Mouse (Mus musculus) midbrain, embryonic 14.5 days (tissue): Measurements from ENCODE around the gene Tmprss11a. TPM values are rescaled to one million over a fixed set of nuclear protein-coding genes. Genes with fewer than 3 reads are reported as not detected.
A peak's percentile ranks its signal among the peaks of the same experiment; 100 is the strongest.

Source experiments
- ATAC-seq: fragments of 200-750 bp; cut with Nextera tagmentation; 2 replicates; pipeline ENCODE4 v1.8.0; 2017; ENCODE audit warnings: moderate number of reproducible peaks, moderate library complexity; ENCODE audit not compliant: low FRiP score, low TSS enrichment
- DNase-seq: peaks from one replicate; pipeline ENCODE4 v3.0.0-alpha.2; 2015
- H3K27ac ChIP-seq: fragments of 300-500 bp; sonication (generic); replicated peaks from 2 replicates; pipeline ENCODE4 v1.5.1; 2014; ENCODE audit warnings: mild to moderate bottlenecking, low read depth, low read length, moderate library complexity
- H3K27me3 ChIP-seq: fragments of 300-500 bp; sonication (generic); 2 replicates; pipeline ENCODE4 v1.6.1; 2014; ENCODE audit warnings: low read length, control low read depth, mixed read lengths; ENCODE audit not compliant: control insufficient read depth, insufficient read depth
- H3K36me3 ChIP-seq: fragments of 300-500 bp; sonication (generic); 2 replicates; pipeline ENCODE4 v1.6.1; 2014; ENCODE audit warnings: low read length, control low read depth; ENCODE audit not compliant: control insufficient read depth, insufficient read depth
- H3K4me1 ChIP-seq: fragments of 300-500 bp; sonication (generic); 2 replicates; pipeline ENCODE4 v1.6.1; 2014; ENCODE audit warnings: mild to moderate bottlenecking, antibody characterized with exemption, low read length, control low read depth; ENCODE audit not compliant: control insufficient read depth, insufficient read depth
- H3K4me2 ChIP-seq: fragments of 300-500 bp; sonication (generic); 2 replicates; pipeline ENCODE4 v1.6.1; 2014; ENCODE audit warnings: mild to moderate bottlenecking, low read length, moderate library complexity
- H3K4me3 ChIP-seq: fragments of 300-500 bp; sonication (generic); replicated peaks from 2 replicates; pipeline ENCODE4 v1.5.1; 2014; ENCODE audit warnings: low read depth, low read length
- H3K9ac ChIP-seq: fragments of 300-500 bp; sonication (generic); replicated peaks from 2 replicates; pipeline ENCODE4 v1.6.1; 2014; ENCODE audit warnings: mild to moderate bottlenecking, low read length, moderate library complexity
- H3K9me3 ChIP-seq: fragments of 300-500 bp; sonication (generic); 2 replicates; pipeline ENCODE4 v1.6.1; 2016; ENCODE audit warnings: low read length, control low read depth, mixed read lengths; ENCODE audit not compliant: control insufficient read depth
- WGBS: fragments of 180-500 bp; shearing (Covaris S2); extraction: QIAGEN DNeasy Blood & Tissue Kit; methylation state at CpG from one replicate; pipeline ENCODE4 v1.1.7; 2014; 5-methylcytosine and 5-hydroxymethylcytosine counted together
- polyA plus RNA-seq: library from polyadenylated mRNA; unstranded; fragments of >200 nt; fragmentation: Nextera tagmentation; extraction: Ambion mirVana; gene quantifications from 2 replicates; pipeline ENCODE4 v1.2.1, GENCODE M21; 2014

The Tmprss11a gene
- polyA plus RNA-seq, 1 experiment from 2014 or later: not detected

GRCm38 (mm10) chr5:86432697-86433096 is 36.1 kb downstream of the Tmprss11a start:
- Histone ChIP-seq H3K27me3 (no peaks in the 10 kb centered on the region), H3K9ac (no peak overlapping the region), H3K27ac (no peak overlapping the region), H3K4me3 (no peak overlapping the region), H3K4me1 (no peaks in the 10 kb centered on the region), H3K36me3 (no peaks in the 10 kb centered on the region), H3K4me2 (no peak overlapping the region), H3K9me3 (no peaks in the 10 kb centered on the region)
- 9% methylated on average over 2 of the region's 2 CpGs for WGBS
- ATAC-seq (no peak), DNase-seq (peak; percentile 75)

- Histone ChIP-seq H3K36me3 (no peaks in the 10 kb centered on the region), H3K27me3 (no peaks in the 10 kb centered on the region), H3K4me2 (no peak overlapping the region), H3K27ac (no peak overlapping the region), H3K4me3 (no peak overlapping the region), H3K9me3 (no peaks in the 10 kb centered on the region), H3K4me1 (no peaks in the 10 kb centered on the region), H3K9ac (no peak overlapping the region)
- ATAC-seq: no peak
- WGBS: 78% methylated on average over 5 of the region's 5 CpGs
- DNase-seq: no peak
These were observed 37.7 kb downstream of the Tmprss11a start for GRCm38 (mm10) chr5:86431096-86431495.

- Histone ChIP-seq H3K9ac (no peak overlapping the region), H3K9me3 (no peaks in the 10 kb centered on the region), H3K27me3 (no peaks in the 10 kb centered on the region), H3K4me2 (no peak overlapping the region), H3K4me3 (no peak overlapping the region), H3K27ac (no peak overlapping the region), H3K36me3 (no peaks in the 10 kb centered on the region), H3K4me1 (no peaks in the 10 kb centered on the region)
- DNase-seq (peak; percentile 59), ATAC-seq (peak; percentile 74)
- whole genome bisulfite sequencing: 21% methylated on average over 3 of the region's 3 CpGs
These were observed 47.3 kb downstream of the Tmprss11a start for GRCm38 (mm10) chr5:86421323-86422028.

GRCm38 (mm10) chr5:86419494-86419893 is 49.3 kb downstream of the Tmprss11a start:
- H3K4me1 ChIP-seq: no peaks in the 10 kb centered on the region
- no peaks in the 10 kb centered on the region for H3K9me3 ChIP-seq
- DNase-seq (peak; percentile 54), ATAC-seq (no peak)
- no peak overlapping the region for H3K4me3 ChIP-seq
- H3K36me3 ChIP-seq: no peaks in the 10 kb centered on the region
- 27% methylated on average over 4 of the region's 4 CpGs for WGBS
- no peak overlapping the region for H3K9ac ChIP-seq
- no peaks in the 10 kb centered on the region for H3K27me3 ChIP-seq
- no peak overlapping the region for H3K4me2 ChIP-seq
- H3K27ac ChIP-seq: no peak overlapping the region

GRCm38 (mm10) chr5:86414280-86414679 is 54.5 kb downstream of the Tmprss11a start:
- no peak overlapping the region for H3K4me3 ChIP-seq
- H3K9me3 ChIP-seq: no peaks in the 10 kb centered on the region
- no peaks in the 10 kb centered on the region for H3K4me1 ChIP-seq
- no peak for ATAC-seq
- 86% methylated on average over 7 of the region's 7 CpGs for WGBS
- H3K4me2 ChIP-seq: no peak overlapping the region
- no peak overlapping the region for H3K27ac ChIP-seq
- H3K9ac ChIP-seq: no peak overlapping the region
- no peaks in the 10 kb centered on the region for H3K36me3 ChIP-seq
- H3K27me3 ChIP-seq: no peaks in the 10 kb centered on the region
- no peak for DNase-seq

- no peaks in the 10 kb centered on the region for H3K36me3 ChIP-seq
- no peak overlapping the region for H3K27ac ChIP-seq
- H3K27me3 ChIP-seq: no peaks in the 10 kb centered on the region
- ATAC-seq: no peak
- DNase-seq: peak; percentile 66
- no peak overlapping the region for H3K4me2 ChIP-seq
- no peaks in the 10 kb centered on the region for H3K9me3 ChIP-seq
- H3K9ac ChIP-seq: no peak overlapping the region
- H3K4me1 ChIP-seq: no peaks in the 10 kb centered on the region
- no peak overlapping the region for H3K4me3 ChIP-seq
- 29% methylated on average over 3 of the region's 3 CpGs for WGBS
These were observed 58.0 kb downstream of the Tmprss11a start for GRCm38 (mm10) chr5:86410815-86411214.

GRCm38 (mm10) chr5:86407941-86408340 is 60.8 kb downstream of the Tmprss11a start:
- ATAC-seq (no peak), DNase-seq (no peak)
- H3K9me3 ChIP-seq: no peaks in the 10 kb centered on the region
- no peaks in the 10 kb centered on the region for H3K4me1 ChIP-seq
- no peaks in the 10 kb centered on the region for H3K27me3 ChIP-seq
- WGBS: 89% methylated on average over 2 of the region's 2 CpGs
- H3K36me3 ChIP-seq: no peaks in the 10 kb centered on the region
- H3K9ac ChIP-seq: no peak overlapping the region
- no peak overlapping the region for H3K4me3 ChIP-seq
- no peak overlapping the region for H3K4me2 ChIP-seq
- no peak overlapping the region for H3K27ac ChIP-seq

GRCm38 (mm10) chr5:86407191-86407590 is 61.6 kb downstream of the Tmprss11a start:
- H3K27ac ChIP-seq: no peak overlapping the region
- 89% methylated on average over 3 of the region's 3 CpGs for WGBS
- ATAC-seq: no peak

GRCm38 (mm10) chr5:86373320-86373719 is 95.5 kb downstream of the Tmprss11a start, which contains the start of gene Tmprss11d:
Gene Tmprss11d, minus strand, starts transcription at chr5:86373420.
- WGBS: 66% methylated on average over 3 of the region's 3 CpGs
- Histone ChIP-seq H3K4me2 (no peak within 1 kb of the TSS), H3K27ac (no peak within 1 kb of the TSS)

More at GRCm38 (mm10) chr5:86407191-86407590, 61.6 kb downstream of the Tmprss11a start:
- no peak overlapping the region for H3K9ac ChIP-seq
- no peaks in the 10 kb centered on the region for H3K4me1 ChIP-seq
- no peak for DNase-seq
- H3K4me3 ChIP-seq: no peak overlapping the region
- H3K9me3 ChIP-seq: no peaks in the 10 kb centered on the region
- no peak overlapping the region for H3K4me2 ChIP-seq
- H3K36me3 ChIP-seq: no peaks in the 10 kb centered on the region
- H3K27me3 ChIP-seq: no peaks in the 10 kb centered on the region

More at GRCm38 (mm10) chr5:86373320-86373719, 95.5 kb downstream of the Tmprss11a start, which contains the start of gene Tmprss11d:
- ATAC-seq (no peak), DNase-seq (no peak)
- Histone ChIP-seq H3K9ac (no peak within 1 kb of the TSS), H3K4me3 (no peak within 1 kb of the TSS), H3K9me3 (no peaks in the 10 kb centered on the region), H3K36me3 (no peaks in the 10 kb centered on the region), H3K4me1 (no peaks in the 10 kb centered on the region), H3K27me3 (no peaks in the 10 kb centered on the region)
